Mouse (Mus musculus) activated CD4-positive, CD25-positive, alpha-beta regulatory T cell, adult 4 months (primary cell): ENCODE results near the gene Folh1. TPM values are rescaled to one million over a fixed set of nuclear protein-coding genes. Genes with fewer than 3 reads are reported as not detected.
"Not testable (repeated sequence)": the region's sequence is repeated elsewhere in the genome, so short reads cannot be mapped to it uniquely, and the experiment has no call there.

ENCODE experiments used
- ATAC-seq: one replicate; pipeline ENCODE4 v1.8.0; 2017
- polyA plus RNA-seq, 2 experiments: library from polyadenylated mRNA; unstranded; fragments of 100-300 nt; shearing (Covaris generic); gene quantifications; one replicate each; pipeline ENCODE4 v1.2.1; 2017

Folh1 gene
- polyA plus RNA-seq = not detected

DNA sequence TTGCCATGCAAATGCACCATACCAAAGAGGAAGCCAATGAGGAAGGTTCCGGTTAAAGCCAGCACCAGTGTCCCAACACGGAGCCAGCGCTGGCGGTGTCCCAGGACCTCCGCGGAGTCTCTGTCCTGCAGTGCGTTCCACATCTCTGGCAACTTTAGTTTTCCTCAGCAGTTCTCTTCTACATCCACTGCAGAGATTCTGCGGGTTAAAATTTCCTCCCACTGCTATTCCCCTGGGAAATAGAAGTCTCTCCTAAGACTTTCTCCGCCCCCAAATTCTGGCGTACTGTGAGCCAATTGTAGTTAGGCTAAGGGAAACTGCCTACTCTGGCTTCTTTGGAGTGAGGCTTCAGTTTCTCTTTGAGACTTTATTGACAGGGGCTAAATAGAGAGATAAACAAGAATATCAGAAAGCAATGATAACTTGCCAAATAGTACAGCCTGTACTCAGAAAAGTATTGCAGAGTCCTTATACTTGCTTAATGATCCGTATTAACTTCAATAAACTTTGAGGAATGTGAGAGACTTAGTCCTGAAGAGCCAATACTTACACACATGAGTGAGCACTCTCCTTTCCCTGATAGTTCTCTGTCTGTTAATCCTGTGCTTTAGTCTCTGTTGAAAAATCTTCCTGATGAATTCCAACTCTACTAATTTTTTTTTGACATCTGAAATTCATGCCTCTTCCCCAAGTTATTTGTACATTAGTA is at the start of gene Folh1:
Gene Folh1 (minus strand): TSS at position 327 of the 709 bp plus-strand sequence.
- no peak for ATAC-seq

DNA sequence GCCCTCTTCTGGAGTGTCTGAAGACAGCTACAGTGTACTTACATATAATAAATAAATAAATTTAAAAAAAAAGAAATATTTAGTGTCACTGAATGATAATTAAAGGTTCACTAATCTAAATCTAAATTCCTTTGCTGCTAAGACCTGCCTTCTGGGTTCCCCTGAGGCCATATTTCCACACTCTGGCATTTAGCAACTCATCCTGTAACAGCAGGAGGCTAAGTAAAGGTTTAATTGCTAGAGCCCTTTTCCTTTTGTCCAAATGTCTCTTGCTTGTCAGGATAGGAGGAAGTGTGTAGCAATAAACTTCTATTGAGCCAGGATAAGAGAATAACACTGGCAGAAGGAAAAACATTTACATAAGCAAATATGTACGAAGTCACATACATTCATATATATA is 40.7 kb upstream of the Folh1 start:
- ATAC-seq = no peak

GRCm38 (mm10) chr7:86815716-86816115 is 40.0 kb upstream of the Folh1 start:
- ATAC-seq = not testable (repeated sequence)

GRCm38 (mm10) chr7:86815241-86815640 is 39.5 kb upstream of the Folh1 start:
- not testable (repeated sequence) for ATAC-seq

- ATAC-seq = no peak
These were observed 19.0 kb upstream of the Folh1 start, which contains the start of gene Vmn2r77 for GRCm38 (mm10) chr7:86794727-86795126. TSS of gene Vmn2r77 (plus strand) at chr7:86795027.

DNA sequence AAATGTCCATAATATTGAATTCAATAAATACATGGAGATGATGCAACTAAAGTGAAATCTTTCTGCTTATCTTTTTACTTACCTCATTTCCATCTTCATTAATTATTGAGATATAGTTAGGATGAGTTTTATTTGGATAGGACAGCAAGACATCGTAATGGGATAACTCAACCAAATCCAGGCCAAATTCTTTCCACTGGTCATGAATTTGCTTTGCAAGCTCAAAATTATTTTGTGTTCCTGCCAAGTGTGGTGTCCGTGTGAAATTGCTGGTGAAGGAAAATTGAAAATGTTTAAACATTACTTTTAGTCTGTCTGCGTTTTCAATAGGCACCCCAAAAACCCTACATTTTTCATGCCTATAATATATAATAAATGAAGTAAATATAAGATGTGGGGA is 4.1 kb downstream of the Folh1 start:
- ATAC-seq = no peak

GRCm38 (mm10) chr7:86764628-86765027 is 11.1 kb downstream of the Folh1 start:
- no peak for ATAC-seq

GRCm38 (mm10) chr7:86760751-86761150 is 15.0 kb downstream of the Folh1 start:
- no peak for ATAC-seq

DNA sequence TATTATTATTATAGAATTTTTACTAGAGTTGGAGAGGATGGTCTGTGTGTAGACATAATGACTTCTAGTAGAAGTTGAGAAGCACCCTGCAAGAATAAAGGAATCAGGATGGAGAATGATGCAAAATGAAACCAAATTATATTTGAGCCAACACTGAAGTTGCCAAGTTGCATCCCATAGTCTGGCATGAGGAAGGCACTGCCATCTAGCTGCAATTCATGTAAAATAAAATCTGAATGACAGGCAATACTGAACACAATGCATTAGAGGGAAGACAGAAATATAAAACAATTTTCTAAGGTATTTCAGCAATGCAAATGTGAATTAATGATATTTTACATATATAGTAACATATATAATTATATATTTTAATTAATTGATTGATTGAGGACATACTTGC is 50.7 kb downstream of the Folh1 start:
- no peak for ATAC-seq

GRCm38 (mm10) chr7:86688030-86688429 is 87.7 kb downstream of the Folh1 start, which contains the start of gene Olfr292:
TSS of gene Olfr292 (plus strand) at chr7:86688330.
- no peak for ATAC-seq

Other genes with a start within 250 kb of the Folh1 start
- not detected for gene Olfr295, start 192.1 kb downstream of the Folh1 start, polyA plus RNA-seq
- gene Olfr294, start 159.3 kb downstream of the Folh1 start, polyA plus RNA-seq = not detected
- not detected for gene Olfr293, start 126.9 kb downstream of the Folh1 start, polyA plus RNA-seq
- gene Olfr292, start 87.6 kb downstream of the Folh1 start, polyA plus RNA-seq = not detected
- gene Vmn2r77, start 19.1 kb upstream of the Folh1 start, polyA plus RNA-seq = under 1 TPM in 1 of 2 experiments, not detected in 1; 0.09 TPM
- gene Vmn2r78, start 139.2 kb upstream of the Folh1 start, polyA plus RNA-seq = not detected
- not detected for gene Vmn2r79, start 220.2 kb upstream of the Folh1 start, polyA plus RNA-seq